Mouse (Mus musculus) small intestine, adult 10 weeks (tissue): ENCODE data around the gene Ppp4r3b. TPM values are rescaled to one million over a fixed set of nuclear protein-coding genes. Genes with fewer than 3 reads are reported as not detected.

ENCODE experiments used
- polyA plus RNA-seq: library from polyadenylated mRNA; stranded (reverse); fragments of 350-450 nt; fragmentation: Illumina TruSeq; extraction: RNeasy Lipid Tissue Mini Kit (QIAGEN cat#74804); gene quantifications from one replicate; pipeline ENCODE4 v1.2.3, GENCODE M21; 2014; ENCODE audit warnings: low replicate concordance

Gene Ppp4r3b
- polyA plus RNA-seq: 212 TPM

GRCm38 (mm10) chr11:29172563-29173124 lies at the start of gene Ppp4r3b:
TSS of gene Ppp4r3b (plus strand) at chr11:29172890.

DNA sequence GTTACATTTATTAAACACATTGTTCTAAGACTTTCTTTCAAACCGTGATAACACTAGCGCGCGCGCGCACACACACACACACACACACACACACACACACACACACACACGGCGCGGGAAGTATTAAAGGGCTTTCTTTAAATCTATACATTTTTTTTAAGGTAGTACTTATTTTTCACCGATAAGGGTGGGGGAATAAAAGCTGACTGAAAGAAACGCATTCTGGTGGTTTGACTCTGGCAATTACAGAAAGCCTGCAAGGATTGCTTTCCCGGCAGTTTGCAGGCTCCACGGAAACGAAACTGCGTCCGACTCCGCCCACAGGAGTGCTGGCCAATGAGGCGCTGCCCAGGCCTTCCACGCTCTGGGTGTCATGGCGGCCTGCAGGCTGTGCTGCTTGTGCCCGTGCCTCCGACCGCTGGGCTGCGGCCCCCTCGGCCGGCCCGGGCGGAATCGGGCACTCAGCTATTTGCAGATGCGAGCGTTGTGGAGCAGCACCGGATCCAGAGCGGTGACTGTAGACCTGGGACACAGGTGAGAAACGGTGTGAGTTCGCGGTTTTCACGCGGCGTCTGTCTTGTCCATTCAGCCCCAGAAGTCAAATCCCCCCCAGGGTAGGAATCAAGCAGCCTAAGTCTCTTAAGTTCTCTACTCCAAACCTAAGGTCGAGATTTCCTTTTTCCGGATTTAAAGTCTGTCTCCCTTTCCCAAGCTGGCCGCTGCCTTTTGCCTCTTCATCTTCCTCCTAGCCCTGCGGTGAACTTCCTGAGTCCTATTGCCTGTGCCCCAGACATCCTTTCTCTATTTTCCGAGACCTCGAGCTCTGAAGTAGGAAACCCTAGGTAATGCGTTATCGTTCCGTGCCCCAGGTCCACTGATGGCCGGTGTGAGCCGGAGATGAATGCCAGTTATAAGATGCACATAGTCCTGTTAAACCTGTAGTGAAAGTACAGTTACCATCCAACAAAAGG lies 42.0 kb upstream of the Ppp4r3b start, which contains the start of gene Pnpt1:
Pnpt1 (plus strand) TSS at position 360 of the 971 bp plus-strand sequence.

DNA sequence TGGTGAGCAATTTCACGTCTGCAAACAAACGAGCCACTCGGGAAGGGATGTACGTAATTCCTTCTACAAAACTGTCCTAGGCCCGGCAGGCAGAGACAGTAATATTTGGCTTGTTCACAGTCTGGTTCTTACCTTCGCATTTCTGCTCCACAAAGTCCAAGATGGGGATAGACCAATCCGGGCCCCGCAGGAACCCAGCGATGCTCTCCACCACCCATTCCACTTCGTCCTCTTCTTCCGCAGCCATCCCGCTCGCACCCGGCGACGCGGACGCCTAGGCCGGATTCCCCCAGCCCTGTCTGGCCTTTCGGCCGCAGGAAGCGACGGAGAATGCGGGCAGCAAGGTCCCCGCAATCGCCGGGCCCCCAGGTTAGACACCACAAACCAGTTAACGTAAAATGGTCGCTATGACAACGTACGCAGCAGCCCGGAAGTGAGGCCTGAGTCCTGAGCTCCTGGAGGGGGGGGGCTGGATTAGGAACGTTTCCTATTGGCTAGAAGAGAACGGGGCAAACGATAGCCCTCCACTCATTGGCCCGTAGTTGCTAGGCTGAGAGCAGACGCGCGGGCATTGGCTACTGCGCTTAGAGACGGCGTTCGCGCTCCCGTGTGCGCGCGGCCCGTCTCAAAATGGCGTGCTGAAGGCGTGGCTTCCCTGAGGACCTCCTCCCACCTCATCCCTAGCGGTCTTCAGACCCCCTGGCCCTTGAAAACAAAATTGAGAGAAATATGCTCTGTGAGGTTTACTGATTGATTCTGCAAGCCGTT lies 74.4 kb downstream of the Ppp4r3b start, which contains the start of gene Cfap36:
Cfap36 (minus strand) TSS at position 527 of the 768 bp plus-strand sequence.

Other genes starting within 250 kb of the Ppp4r3b start
- gene Pnpt1, start 42.1 kb upstream of the Ppp4r3b start, polyA plus RNA-seq: 107 TPM
- gene Cfap36, start 74.5 kb downstream of the Ppp4r3b start, polyA plus RNA-seq: 20.6 TPM
- 4.5 TPM for gene Ccdc88a, start 200.8 kb downstream of the Ppp4r3b start, polyA plus RNA-seq